Mouse (Mus musculus) gastrocnemius, postnatal 36 days (tissue): Measurements from ENCODE around the gene Rps9. TPM values are rescaled to one million over a fixed set of nuclear protein-coding genes. Genes with fewer than 3 reads are reported as not detected.
A peak's percentile ranks its signal among the peaks of the same experiment; 100 is the strongest.
"Not testable (repeated sequence)": the region's sequence is repeated elsewhere in the genome, so short reads cannot be mapped to it uniquely, and the experiment has no call there.

Source experiments
- DNase-seq, 2 experiments: peaks; one replicate each; pipeline ENCODE4 v3.0.0; 2022
- intact Hi-C: fragments of 180-260 bp; cut with DNase I; formaldehyde crosslinking; loops from one replicate; pipeline ENCODE4 v1.15.1; 2025
- total RNA-seq, 2 experiments: library from RNA; stranded (reverse); gene quantifications; 2 replicates each; pipeline ENCODE4 v1.2.3; 2021

The Rps9 gene
- total RNA-seq, 2 experiments from 2014 or later: 353 to 420 TPM

DNA sequence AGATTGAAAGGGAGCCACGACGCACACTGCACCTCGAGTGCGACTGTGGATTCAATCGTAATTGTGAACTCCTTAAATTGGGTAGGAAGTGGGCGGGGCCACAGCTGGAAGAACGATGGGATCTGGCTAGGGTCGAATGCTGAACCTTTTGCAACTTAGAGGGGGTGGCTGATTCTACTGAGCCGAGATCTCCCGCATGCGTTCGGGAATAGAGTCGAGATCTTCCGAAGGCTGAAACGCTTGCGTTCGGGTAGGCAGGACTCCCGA is 10.1 kb upstream of the Rps9 start:
- no peak for DNase-seq
- intact Hi-C loops: loop anchor here (10.0 kb wide), 1 partner anchor 1391 kb away; the partner anchor contains the start of gene Epn1

DNA sequence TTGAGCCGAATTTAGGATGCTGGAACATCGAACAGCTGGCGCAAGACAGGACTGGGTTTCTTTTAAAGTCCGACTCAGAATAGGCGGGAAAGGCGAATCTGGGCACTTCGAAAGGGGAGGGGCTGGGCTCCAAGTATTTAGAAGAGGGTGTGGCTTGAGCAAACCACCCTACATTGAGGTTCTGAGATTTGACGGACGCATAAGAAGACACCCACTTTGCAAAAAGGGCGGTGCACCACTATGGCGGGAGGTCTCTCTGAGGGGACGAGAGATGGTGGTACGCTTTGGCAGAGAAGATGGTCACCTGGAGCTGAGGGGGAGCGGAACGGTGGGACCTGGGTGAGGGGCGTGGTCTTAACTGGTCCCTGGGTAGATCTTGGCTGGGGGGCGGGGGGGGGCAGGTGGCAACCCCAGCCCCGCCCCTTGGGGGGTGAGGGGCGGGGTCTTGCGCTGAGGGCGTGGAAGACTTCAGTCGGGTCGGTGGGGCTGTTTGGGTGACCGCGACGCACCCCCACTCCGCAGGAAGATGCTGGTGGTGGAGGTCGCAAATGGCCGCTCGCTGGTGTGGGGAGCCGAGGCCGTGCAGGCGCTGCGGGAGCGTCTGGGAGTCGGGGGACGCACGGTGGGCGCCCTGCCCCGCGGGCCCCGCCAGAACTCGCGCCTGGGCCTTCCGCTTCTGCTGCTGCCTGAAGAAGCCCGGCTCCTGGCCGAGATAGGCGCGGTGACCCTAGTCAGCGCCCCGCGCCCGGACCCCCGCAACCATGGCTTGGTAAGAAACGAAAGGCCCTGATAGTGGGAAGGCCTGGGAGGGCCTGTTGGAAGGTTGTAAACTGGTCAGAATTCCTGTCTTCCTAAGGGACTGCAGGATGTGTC is 9.5 kb upstream of the Rps9 start:
- intact Hi-C loops: loop anchor here (10.0 kb wide), 1 partner anchor 1390 kb away; the partner anchor contains the start of gene Epn1

DNA sequence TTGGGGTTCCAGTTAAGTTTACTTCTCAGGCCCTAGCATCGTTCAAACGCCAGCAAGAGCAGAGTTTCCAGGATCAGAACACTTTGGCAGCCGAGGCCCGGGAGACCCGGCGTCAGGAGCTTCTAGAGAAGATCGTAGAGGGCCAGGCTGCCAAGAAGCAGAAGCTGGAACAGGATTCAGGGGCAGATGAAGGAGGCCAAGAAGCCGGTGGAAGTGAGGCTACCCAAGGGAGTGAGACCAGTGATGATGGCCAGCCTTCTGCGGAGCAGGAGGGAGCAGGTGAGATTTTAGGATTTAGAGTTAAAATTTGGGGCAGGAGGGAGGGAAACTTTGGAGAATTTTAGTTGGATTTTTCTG is 8.9 kb upstream of the Rps9 start:
- DNase-seq: not testable (repeated sequence)
- intact Hi-C loops: loop anchor here (10.0 kb wide), 1 partner anchor 1390 kb away; the partner anchor contains the start of gene Epn1

More for the DNA sequence above, 9.5 kb upstream of the Rps9 start:
- DNase-seq: peak; percentile 51 to 59

DNA sequence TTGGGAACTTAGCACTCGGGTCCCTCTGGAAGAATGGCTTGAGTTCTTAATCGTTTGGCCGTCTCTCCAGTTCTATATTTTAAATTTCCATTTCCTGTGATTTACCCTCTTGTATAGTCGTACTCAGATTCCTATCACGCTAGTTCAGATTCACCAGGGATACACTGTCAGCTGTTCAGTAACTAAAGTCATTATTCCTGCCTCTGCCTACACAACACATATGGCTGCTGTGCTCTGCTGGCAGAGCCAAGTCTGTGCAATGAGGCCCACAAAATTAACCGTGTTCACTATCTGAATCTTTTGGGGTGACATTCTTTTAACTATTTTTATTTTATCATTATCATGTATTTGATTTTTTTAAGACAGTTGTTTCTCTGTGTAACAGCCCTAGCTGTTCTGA is 5.3 kb upstream of the Rps9 start:
- no peak for DNase-seq
- intact Hi-C loops: loop anchor here (10.0 kb wide), 1 partner anchor 1386 kb away; the partner anchor contains the start of gene Epn1

DNA sequence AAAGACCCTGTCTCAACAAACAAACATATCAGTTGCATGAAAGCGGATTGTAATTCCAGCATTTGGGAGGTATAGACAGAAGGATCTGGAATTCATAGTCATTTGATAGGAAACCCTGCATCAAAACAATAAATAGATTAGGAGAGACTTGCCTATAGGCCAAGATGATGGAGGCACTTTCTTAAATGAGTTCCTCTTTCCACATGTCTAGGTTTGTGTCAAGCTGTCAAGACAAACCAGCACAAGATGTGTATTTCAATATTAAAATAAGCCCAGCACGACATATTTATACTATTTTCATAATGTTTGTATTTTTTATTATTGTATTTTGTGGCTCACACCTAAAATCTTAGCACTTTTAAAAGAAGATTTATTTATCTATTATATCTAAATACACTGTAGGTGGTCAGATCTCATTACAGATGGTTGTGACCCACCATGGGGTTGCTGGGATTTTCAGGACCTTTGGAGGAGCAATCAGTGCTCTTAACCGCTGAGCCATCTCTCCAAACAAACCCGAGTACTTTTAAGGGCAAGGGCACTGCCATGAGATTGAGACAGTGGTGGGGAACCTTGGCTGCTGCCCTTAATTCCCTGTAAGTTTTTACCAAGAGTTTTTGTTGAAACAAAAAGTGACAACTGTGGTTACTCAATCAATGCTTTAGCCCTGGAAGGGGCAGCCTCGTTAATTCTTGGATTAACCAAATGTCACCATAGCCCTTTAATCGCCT is 480 bp upstream of the Rps9 start:
- intact Hi-C loops: loop anchor here (5.0 to 10.0 kb wide), 2 partner anchors 71 to 431 kb away; partner anchors contain the start of gene Leng8
- DNase-seq: no peak

DNA sequence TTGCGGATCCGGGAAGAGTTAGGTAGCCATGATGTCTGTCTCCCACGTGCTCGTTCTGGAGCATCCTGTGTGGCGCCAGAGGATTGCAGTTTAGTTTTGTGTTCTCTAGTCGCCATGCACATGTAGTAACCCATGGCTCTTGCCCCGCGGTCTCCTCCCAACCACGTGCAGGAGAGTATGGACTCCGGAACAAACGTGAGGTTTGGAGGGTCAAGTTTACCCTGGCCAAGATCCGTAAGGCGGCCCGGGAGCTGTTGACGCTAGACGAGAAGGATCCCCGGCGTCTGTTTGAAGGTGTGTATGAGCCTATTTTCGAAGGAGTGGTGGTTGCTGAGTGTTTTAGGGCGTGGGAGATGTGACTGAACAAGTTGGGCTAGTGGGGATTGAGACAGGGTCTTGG is 682 bp downstream of the Rps9 start:
- no peak for DNase-seq
- intact Hi-C loops: loop anchor here (5.0 to 10.0 kb wide), 2 partner anchors 72 to 430 kb away; partner anchors contain the start of gene Leng8

DNA sequence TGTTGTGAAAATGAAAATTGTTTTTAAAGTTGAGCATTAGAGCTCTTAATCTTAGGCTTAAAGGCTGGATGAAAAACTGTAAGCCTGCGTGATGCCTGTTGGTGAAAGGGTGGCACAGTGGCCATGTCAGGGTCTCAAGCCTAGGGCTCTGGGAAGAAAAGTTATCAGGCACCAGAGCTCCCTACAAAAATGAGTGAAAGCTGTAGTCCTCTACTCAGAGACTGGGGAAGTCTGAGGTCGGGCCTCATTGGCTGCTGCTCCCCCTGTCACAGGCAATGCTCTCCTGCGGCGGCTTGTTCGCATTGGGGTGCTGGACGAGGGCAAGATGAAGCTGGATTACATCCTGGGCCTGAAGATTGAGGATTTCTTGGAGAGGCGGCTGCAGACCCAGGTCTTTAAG is 1.7 kb downstream of the Rps9 start:
- intact Hi-C loops: loop anchor here (10.0 kb wide), 1 partner anchor 429 kb away; the partner anchor contains the start of gene Leng8
- not testable (repeated sequence) for DNase-seq

DNA sequence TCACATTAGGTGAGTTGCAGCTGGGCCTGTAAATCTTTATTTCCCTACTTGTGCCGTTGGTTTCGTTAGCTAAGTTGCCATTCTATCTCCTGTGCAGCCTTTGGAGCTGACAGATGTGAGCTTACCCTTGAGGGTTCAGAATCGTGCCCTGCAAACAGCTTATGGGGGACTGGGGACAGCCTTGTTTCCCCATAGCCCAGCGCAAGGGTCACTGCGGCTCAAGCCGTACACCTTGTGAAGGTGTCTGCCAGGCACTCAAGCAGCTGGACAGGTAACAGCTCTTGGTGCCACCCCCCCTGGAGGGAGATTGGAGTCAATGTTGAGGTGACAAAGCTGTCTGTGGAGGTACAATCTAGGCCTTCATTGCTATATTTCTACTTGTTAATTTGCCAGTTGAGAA is 2.1 kb downstream of the Rps9 start:
- intact Hi-C loops: loop anchor here (10.0 kb wide), 1 partner anchor 429 kb away; the partner anchor contains the start of gene Leng8
- DNase-seq: no peak

DNA sequence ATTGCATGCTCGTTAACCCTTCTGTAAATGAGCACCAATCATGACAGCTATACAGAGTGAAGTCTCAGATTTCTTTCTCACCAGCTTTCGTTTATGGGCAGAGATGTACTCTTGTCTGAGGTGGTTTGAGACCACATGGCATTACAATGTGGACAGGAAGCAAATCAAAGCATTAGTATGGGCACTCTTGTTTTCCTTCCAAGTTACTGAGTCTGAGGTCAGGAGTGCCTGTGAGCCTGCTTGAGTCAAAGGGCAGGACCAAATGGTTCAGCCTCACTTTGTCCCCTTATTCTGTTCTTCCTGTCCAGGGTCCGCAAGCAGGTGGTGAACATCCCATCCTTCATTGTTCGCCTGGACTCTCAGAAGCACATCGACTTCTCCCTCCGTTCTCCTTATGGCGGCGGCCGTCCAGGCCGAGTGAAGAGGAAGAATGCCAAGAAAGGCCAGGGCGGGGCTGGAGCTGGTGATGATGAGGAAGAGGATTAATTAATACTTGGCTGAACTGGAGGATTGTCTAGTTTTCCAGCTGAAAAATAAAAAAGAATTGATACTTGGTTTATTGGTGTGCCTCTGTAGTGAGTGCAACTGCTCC is 2.6 kb downstream of the Rps9 start:
- intact Hi-C loops: loop anchor here (10.0 kb wide), 1 partner anchor 428 kb away; the partner anchor contains the start of gene Leng8
- no peak for DNase-seq

DNA sequence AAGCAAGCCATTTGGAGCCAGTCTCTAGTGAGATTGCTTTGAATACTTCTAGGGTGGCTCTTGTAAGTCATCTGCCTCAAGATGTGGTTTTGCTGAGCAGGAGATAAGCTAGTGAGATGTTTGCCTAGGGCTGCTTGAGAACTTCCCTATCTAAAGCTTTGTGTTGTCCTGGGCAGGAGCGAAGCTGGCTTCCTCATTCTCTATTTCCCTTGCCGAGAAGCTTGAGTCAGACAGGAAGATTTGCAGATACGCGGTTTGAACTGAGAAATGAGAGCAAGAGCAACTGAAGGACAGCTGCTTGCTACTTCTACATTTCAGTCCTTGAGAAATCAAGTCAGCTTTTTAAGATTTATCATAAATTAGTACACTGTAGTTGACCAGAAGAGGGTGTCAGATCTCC is 3.2 kb downstream of the Rps9 start:
- intact Hi-C loops: loop anchor here (10.0 kb wide), 1 partner anchor 428 kb away; the partner anchor contains the start of gene Leng8
- DNase-seq: no peak

DNA sequence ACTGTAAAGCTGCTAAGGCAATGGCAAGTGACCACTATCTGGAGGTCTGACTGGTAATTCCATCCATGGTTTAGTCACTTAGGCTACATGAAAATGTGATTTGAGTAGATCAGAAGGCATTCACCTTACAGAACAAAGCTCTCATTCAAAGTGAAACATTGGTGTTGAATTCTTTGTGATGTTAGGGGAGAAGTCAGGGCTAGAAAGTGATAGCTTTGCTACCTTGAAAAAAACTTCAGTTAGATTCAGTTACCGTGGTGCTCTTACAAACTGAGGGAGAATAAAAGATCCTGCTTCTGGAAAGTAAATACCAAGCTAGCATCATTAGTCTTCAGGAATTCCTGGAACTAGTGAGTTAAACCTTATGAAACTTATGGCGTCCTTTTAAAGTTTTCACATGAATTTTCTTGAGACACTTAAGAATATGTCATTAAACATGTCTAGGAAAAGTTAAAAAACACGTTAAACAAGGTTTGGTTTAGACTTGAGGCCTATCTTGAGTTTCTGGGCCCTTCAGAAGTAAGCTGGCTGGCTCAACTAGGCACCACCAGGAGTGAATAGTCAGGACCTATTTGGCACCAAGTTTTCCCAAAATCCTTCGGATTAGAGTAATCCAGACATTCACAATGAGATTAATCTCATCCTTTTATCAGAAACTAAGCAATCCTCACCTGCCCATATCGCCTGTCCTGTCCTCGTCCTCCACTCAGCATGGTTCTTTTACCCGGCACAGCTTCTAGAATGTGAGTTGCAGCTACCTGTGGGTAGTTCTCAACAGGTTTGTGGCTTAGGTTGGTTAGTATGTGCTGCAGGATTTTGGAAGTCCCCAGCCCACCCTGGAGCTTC is 4.0 kb downstream of the Rps9 start:
- no peak for DNase-seq
- intact Hi-C loops: loop anchor here (10.0 kb wide), 1 partner anchor 427 kb away; the partner anchor contains the start of gene Leng8

DNA sequence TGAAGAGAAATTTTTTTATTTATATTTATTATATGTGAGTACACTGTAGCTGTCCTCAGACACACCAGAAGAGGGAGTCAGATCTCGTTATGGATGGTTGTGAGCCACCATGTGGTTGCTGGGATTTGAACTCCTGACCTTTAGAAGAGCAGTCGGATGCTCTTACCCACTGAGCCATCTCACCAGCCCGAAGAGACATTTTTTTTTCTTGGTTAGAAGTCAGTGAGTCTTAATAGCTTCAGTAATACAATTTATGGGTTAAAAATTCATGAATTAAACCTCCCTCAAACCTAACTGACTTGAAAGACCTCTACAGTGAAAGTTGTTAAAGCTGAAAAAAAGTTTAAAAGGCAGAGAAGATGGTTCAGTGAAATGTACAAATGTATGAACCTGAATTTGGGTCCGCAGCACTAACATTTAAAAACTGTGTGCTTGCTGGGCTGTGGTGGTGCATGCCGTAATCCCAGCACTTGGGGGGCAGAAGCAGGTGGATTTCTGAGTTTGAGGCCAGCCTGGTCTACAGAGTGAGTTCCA is 4.7 kb downstream of the Rps9 start:
- intact Hi-C loops: loop anchor here (10.0 kb wide), 1 partner anchor 426 kb away; the partner anchor contains the start of gene Leng8
- DNase-seq: not testable (repeated sequence)

DNA sequence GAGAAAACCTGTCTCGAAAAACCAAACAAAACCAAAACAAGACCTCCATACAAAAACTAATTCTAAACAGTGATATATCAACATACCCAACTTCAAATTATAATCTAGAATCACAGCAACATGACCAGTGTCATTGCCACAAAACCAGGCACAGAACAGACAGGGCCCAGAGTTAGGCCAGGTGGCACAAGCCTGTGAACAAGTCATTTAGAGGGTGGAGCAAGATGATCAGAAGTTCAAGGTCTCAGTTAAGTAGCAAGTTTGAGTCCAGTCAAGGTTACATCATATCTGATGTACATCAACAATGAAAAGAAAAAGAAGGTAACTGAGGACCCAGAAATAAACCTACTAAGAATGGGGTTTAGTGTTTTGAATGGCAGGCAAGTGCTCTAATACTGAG is 5.2 kb downstream of the Rps9 start:
- DNase-seq: no peak
- intact Hi-C loops: loop anchor here (10.0 kb wide), 1 partner anchor 426 kb away; the partner anchor contains the start of gene Leng8

DNA sequence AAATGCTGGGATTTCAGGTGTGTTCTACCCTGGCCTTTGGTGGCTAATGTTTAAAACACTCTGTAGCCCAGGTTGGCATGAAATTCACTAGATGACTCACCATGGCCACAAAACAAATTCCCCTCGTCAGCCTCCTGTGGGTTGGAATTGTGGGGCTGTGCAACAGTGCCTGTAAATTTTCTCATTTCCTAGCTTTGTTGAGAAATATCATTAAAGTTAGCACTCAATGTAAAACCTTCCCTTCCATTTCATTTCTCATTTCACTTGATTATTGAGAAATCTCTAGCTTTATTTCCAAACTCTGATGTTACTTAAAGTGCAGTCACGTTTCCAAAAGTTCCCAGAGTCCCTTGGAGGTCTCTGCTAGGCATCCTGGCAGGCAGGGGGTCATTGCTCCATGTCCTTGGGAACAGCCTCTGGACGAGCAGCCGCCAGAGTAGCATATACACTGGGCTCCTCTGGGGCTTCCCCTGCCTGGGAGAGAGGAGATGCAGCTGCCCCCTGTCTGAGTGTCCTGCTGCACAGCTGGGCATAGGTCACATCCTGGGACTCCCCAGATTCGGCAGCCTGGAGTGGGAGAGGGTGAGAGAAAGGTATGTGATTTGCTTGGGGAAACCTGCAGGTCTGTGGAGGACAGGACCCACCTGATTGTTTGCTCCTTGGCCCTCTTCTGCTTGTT is 8.6 kb downstream of the Rps9 start:
- DNase-seq: no peak
- intact Hi-C loops: no loop called here

DNA sequence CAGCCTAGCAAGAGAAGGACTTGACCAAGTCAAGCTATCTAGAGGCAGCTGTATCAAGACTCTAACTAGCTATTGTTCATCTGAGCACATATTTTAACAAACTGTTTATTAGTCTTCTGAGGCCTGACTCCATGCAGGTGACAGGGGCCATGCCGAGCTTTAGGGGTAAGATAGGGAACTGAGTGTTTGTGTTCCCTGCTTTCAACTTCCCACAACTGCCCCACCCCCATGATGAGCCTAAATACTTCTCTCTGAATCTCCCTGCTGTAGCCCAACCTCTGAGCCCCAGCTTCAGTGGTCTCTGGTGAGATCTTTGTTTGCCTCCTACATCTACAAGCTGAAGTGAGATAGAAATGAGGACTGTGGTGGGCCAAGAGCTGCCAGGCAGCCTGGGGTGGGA is 11.5 kb downstream of the Rps9 start:
- DNase-seq: no peak

DNA sequence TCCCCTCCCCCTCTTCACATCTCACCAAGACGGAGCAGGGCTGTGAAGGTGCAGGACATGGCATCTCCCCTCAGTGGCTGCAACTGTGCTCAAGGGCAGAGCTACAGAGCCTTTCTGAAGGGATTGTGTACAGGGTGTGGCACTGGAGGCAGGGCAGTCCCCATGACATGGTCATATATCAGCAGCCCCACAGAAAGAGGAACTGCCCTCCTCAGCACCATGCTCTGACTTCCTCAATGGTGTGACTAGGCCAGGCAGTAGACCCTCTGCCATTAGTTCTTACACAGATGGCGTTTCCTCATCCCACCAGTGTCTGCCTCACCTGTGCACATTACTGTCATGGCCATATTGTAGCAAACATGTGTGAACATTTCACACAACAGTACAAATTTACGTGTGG is 16.5 kb downstream of the Rps9 start, which contains the start of gene Pirb:
TSS of gene Pirb (minus strand) at position 124 of the 400 bp plus-strand sequence.
- DNase-seq, intact Hi-C loops: not testable (repeated sequence)

More for the DNA sequence above, 11.5 kb downstream of the Rps9 start:
- intact Hi-C loops: no loop called here

DNA sequence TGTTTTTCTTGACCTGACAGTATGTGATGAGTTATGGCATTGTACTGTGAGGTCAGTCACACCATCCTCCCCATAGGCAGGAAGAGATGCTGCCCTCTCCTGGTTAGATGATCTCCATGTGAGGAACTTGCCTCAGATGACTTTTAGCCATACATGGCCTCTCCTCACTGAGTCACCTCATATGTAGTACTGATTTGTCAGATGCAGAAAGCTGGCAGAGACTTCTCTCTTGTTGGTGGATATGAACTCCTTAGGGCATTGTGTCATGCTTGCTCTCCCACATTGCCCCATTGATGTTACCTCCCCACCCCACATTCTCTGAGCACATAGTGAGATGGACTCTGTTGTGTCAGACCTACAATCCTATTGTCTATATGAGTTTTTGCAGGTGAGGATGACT is 21.7 kb downstream of the Rps9 start:
- DNase-seq, intact Hi-C loops: not testable (repeated sequence)

DNA sequence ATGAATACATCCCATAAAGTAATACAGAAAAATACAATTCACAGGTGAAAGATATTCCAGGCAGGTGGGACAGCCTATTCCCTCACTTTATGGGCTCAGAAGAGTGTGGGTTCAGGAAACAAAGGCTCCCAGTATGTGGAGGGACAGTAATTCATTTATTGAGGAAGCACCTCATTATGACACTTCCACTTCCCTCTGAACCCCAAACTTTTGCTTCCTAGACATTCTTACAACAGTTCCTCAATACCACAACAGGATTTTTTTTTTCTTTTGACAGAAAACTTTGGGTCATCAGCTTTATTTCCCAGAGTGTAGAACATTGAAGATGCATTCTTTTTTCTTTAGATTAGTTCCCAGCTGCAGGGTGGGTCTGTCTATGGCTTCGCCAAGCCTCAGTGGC is 28.9 kb downstream of the Rps9 start:
- DNase-seq, intact Hi-C loops: not testable (repeated sequence)
